10 mouse cellular contexts compared by ENCODE assay signal in the genomic region with DNA sequence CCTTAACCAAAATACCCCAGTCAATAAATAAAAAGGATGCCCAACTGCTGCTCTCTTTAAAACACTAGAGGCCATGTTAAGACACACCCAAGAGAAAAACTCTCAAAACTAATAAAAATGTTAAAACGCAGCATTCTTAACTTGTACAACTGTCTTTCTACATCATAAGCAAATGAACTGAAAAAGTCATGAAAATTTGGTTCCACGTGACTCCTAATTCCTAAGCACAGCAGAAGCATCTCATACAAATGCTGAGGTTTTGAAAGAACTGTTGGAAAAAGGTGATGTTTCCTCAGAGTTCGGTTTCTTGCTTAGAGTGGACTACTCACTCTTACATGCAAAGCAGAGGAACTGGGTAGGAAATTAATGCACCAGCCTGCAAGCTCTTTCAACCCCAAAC. TPM values are rescaled to one million over a fixed set of nuclear protein-coding genes. Genes with fewer than 3 reads are reported as not detected.
DNase-seq lines count a peak whose midpoint lies in the region; ATAC-seq and TF ChIP-seq lines count a peak whose summit lies in the region.
"Had no signal": no experiment of that assay in that cellular context is flagged by ENCODE, and none has a peak within 500 bp of the region (broad histone marks: within the 10 kb centered on the region; RNA-seq: fewer than 3 reads in every experiment).

No protein-coding gene starts in this region.

- no peak for TF ChIP-seq CTCF in heart, postnatal 0 days (IDR thresholded peaks at IDR 0.05; ENCODE audit: low read depth)
- no peak for TF ChIP-seq CTCF in cortical plate, adult 2 months (IDR thresholded peaks at IDR 0.05; ENCODE audit: extremely low read depth, insufficient read depth, low read length)

- 0 out of 2 replicates have a peak overlapping the region, but pooled peaks have one; percentile 8 for H3K4me2 ChIP-seq in heart, postnatal 0 days (ENCODE audit: low read depth, low read length)
- H3K4me2 ChIP-seq in hindbrain, embryonic 12.5 days (replicated peaks) = peak overlapping the region; percentile 60
- peak overlapping the region; percentile 52 for H3K4me2 ChIP-seq in midbrain, embryonic 12.5 days (replicated peaks)

- no peaks in the 10 kb centered on the region for H3K27me3 ChIP-seq in heart, postnatal 0 days (ENCODE audit: control insufficient read depth, insufficient read depth, low read length)
- no peaks in the 10 kb centered on the region for H3K27me3 ChIP-seq in hindbrain, embryonic 12.5 days
- H3K27me3 ChIP-seq in midbrain, embryonic 12.5 days = 0 out of 2 replicates have a peak, but pooled peaks cover 3% of the 10 kb centered on the region

- no peak overlapping the region for H3K4me3 ChIP-seq in heart, postnatal 0 days (ENCODE audit: low read depth, low read length)
- H3K4me3 ChIP-seq in cortical plate, adult 2 months (ENCODE audit: insufficient read depth, low read length) = peak overlapping the region; percentile 5; the same call in 1 of the 2 replicates
- peak overlapping the region; percentile 80 for H3K4me3 ChIP-seq in hindbrain, embryonic 12.5 days
- H3K4me3 ChIP-seq in midbrain, embryonic 12.5 days = peak overlapping the region; percentile 73

- no peak for ATAC-seq in heart, postnatal 0 days (ENCODE audit: insufficient read depth, low read depth)
- no peak for ATAC-seq in hindbrain, embryonic 12.5 days (ENCODE audit: low FRiP score)
- no peak for ATAC-seq in midbrain, embryonic 12.5 days (ENCODE audit: low FRiP score, low read depth)
- ATAC-seq: activated CD4-positive, CD25-positive, alpha-beta regulatory T cell, adult 4 months had no signal

- H3K27ac ChIP-seq in heart, postnatal 0 days (ENCODE audit: low read depth) = no peak overlapping the region
- no peak overlapping the region for H3K27ac ChIP-seq in cortical plate, adult 2 months (ENCODE audit: insufficient read depth, low read length)
- H3K27ac ChIP-seq in hindbrain, embryonic 12.5 days = no peak overlapping the region
- no peak overlapping the region for H3K27ac ChIP-seq in midbrain, embryonic 12.5 days (replicated peaks)

- DNase-seq in heart, postnatal 0 days (ENCODE audit: low spot score) = no peak
- no peak for DNase-seq in heart, adult 11 months
- DNase-seq in left cerebral cortex, adult 11 months (ENCODE audit: low spot score) = no peak
- no peak for DNase-seq in embryo, embryonic 9.5 days (ENCODE audit: extremely low spot score)
- no peak for DNase-seq in kidney, postnatal 4 days
- DNase-seq: gastrocnemius, postnatal 10 days had no signal

- 84% methylated on average over 3 of the region's 3 CpGs for WGBS in heart, postnatal 0 days
- 67% methylated on average over 3 of the region's 3 CpGs for WGBS in hindbrain, embryonic 12.5 days
- WGBS in midbrain, embryonic 12.5 days = 65% methylated on average over 3 of the region's 3 CpGs

- TF ChIP-seq EP300 in heart, postnatal 0 days (IDR thresholded peaks at IDR 0.05; ENCODE audit: low read depth) = no peak

- TF ChIP-seq POLR2A in cortical plate, adult 2 months (IDR thresholded peaks at IDR 0.05; ENCODE audit: extremely low read depth, insufficient read depth, low read length) = no peak

- H3K4me1 ChIP-seq in heart, postnatal 0 days (ENCODE audit: control insufficient read depth, insufficient read depth) = peaks cover 7% of the 10 kb centered on the region; the same call in 1 of the 2 replicates
- H3K4me1 ChIP-seq in cortical plate, adult 2 months (ENCODE audit: control insufficient read depth, insufficient read depth, low read length) = peaks cover 2% of the 10 kb centered on the region; the same call in 1 of the 2 replicates
- H3K4me1 ChIP-seq in hindbrain, embryonic 12.5 days = peaks cover 36% of the 10 kb centered on the region
- peaks cover 29% of the 10 kb centered on the region for H3K4me1 ChIP-seq in midbrain, embryonic 12.5 days

- H3K36me3 ChIP-seq in heart, postnatal 0 days (replicated peaks; ENCODE audit: control insufficient read depth, insufficient read depth, low read length) = peaks cover 15% of the 10 kb centered on the region; the same call in 1 of the 2 replicates
- no peaks in the 10 kb centered on the region for H3K36me3 ChIP-seq in hindbrain, embryonic 12.5 days
- H3K36me3 ChIP-seq in midbrain, embryonic 12.5 days = 0 out of 2 replicates have a peak, but pooled peaks cover 4% of the 10 kb centered on the region

- H3K9me3 ChIP-seq in heart, postnatal 0 days (replicated peaks; ENCODE audit: control insufficient read depth, low read length) = no peaks in the 10 kb centered on the region
- no peaks in the 10 kb centered on the region for H3K9me3 ChIP-seq in hindbrain, embryonic 12.5 days (replicated peaks)
- no peaks in the 10 kb centered on the region for H3K9me3 ChIP-seq in midbrain, embryonic 12.5 days

- no peak overlapping the region for H3K9ac ChIP-seq in heart, postnatal 0 days (replicated peaks; ENCODE audit: low read depth, low read length)
- H3K9ac ChIP-seq in hindbrain, embryonic 12.5 days = peak overlapping the region; percentile 43; the same call in 1 of the 2 replicates
- 0 out of 2 replicates have a peak overlapping the region, but pooled peaks have one; percentile 15 for H3K9ac ChIP-seq in midbrain, embryonic 12.5 days (replicated peaks)

RNA-seq across cellular contexts. Expression of a gene that starts 3.3 kb away (rescaled TPM):
- total RNA-seq in heart, postnatal 0 days (2014; rRNA removed; ENCODE audit: low replicate concordance) = 13.8 and 18.1 TPM in 2 replicates
- 3.4 and 4.0 TPM in 2 replicates for polyA plus RNA-seq in heart, postnatal 0 days (2015; fragmentation: Nextera tagmentation; extraction: Ambion mirVana)
- polyA plus RNA-seq in cortical plate, adult 2 months (2012; rRNA removed) = 31.1 and 34.2 TPM in 2 replicates
- polyA plus RNA-seq in hindbrain, embryonic 12.5 days (2016; fragmentation: Nextera tagmentation; extraction: Ambion mirVana) = 37.7 and 40.2 TPM in 2 replicates
- 35.1 and 40.4 TPM in 2 replicates for polyA plus RNA-seq in midbrain, embryonic 12.5 days (2016; fragmentation: Nextera tagmentation; extraction: Ambion mirVana)

Comparison
In these comparisons a context has a peak if more than half of its experiments do, and no peak if none do; other contexts are left out.
1. H3K4me2 ChIP-seq: peak in every context shown above with its lines; median percentile 60 in hindbrain, embryonic 12.5 days; 52 in midbrain, embryonic 12.5 days; 8 in heart, postnatal 0 days.